Mouse (Mus musculus): ENCODE results near the gene Nip7. TPM values are rescaled to one million over a fixed set of nuclear protein-coding genes. Genes with fewer than 3 reads are reported as not detected.

Gene Nip7
- polyA plus RNA-seq (2014; fragmentation: Nextera tagmentation; extraction: Ambion mirVana), result 113 and 114 TPM in 2 replicates

DNA sequence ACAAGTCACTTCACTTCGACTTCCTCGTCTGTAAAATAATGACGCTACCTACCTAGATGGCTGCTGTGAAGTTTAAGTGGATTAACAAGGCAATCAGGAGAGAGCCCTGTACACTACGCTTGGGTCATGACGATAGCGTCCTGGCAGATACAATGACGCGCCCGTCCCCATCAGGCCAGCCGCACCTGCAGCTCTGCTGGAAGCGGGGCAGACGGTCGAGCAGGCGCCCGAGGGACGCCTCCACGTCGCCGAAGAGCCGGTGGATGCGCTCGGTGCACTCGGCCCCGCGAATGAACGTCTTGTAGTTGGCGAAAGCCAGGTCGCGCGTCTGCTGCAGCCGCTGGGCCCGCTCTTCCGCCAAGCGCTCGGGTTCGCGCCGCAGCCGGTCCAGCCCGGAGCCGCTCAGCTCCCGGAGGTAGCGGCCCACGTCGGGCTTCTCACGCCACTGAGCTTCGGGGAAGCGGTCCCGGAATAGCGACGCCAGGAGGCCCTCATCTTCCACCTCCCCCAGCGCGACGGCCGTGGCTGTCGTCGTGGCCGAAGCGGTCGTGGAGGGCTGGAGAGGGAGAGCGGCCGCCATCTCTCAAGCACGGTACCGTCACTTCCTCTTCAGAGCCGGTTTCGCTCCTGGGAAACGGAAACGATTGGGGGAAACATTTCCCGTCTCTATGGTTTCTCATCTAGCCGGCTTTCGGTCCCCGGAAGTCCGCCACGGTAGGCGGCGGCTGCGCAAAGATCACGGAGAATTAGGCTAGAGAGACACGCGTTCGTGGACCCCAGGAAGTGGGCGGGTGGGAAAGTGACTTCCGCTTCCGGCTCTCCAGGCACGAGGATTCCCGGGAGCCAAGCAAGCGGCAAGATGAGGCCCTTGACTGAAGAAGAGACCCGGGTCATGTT lies at the start of gene Nip7, which contains the start of gene Cog8:
TSS of gene Nip7 (plus strand) at position 802 of the 897 bp plus-strand sequence.
TSS of gene Cog8 (minus strand) at position 614 of the 897 bp plus-strand sequence.
- peak within 1 kb of the TSS; percentile 99 for H3K4me3 ChIP-seq (ENCODE audit: low read depth, low read length)
- peaks cover 6% of the 10 kb centered on the region for H3K36me3 ChIP-seq (replicated peaks; ENCODE audit: control insufficient read depth, insufficient read depth, low read depth, low read length)
- H3K9me3 ChIP-seq (replicated peaks; ENCODE audit: control insufficient read depth, low read length), result no peaks in the 10 kb centered on the region
- WGBS, result under 1% methylated on average over 88 of the region's 88 CpGs
- H3K4me2 ChIP-seq (ENCODE audit: low read depth, low read length), result peak within 1 kb of the TSS; percentile 83
- DNase-seq (ENCODE audit: low spot score) (peak; percentile 99), ATAC-seq (replicated peaks; ENCODE audit: insufficient number of reproducible peaks, low FRiP score, low TSS enrichment, low read depth) (peak; percentile 88)
- H3K9ac ChIP-seq (replicated peaks; ENCODE audit: low read length), result peak within 1 kb of the TSS; percentile 88
- no peaks in the 10 kb centered on the region; the same call in 1 of the 2 replicates for H3K4me1 ChIP-seq (ENCODE audit: control insufficient read depth, insufficient read depth, low read length)
- H3K27me3 ChIP-seq (ENCODE audit: control insufficient read depth, insufficient read depth, low read length), result no peaks in the 10 kb centered on the region
- H3K27ac ChIP-seq (replicated peaks; ENCODE audit: low read depth, low read length), result peak within 1 kb of the TSS; percentile 62

DNA sequence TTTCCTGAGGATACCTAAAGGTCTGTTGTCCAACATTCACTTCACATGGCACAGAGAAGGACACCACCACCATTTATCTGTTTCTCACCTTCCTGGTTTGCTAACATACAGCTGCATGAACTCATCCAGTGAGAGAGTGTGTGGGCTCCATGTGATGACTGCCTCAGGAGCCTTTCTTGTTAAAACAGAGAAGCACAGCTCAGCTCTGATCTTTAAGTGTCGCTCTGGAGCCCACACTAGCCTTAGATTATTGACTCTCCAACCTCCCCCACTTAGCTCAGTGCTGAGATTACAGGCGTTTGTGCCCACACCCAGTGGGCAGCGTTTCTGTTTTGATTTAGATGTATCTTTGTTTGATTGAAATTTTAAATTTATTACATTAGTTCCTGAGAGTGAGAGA lies 48.9 kb upstream of the Nip7 start:
- no peaks in the 10 kb centered on the region for H3K4me1 ChIP-seq (ENCODE audit: control insufficient read depth, insufficient read depth, low read length)
- 88% methylated on average over 3 of the region's 3 CpGs for WGBS
- DNase-seq (ENCODE audit: low spot score) (no peak), ATAC-seq (replicated peaks; ENCODE audit: insufficient number of reproducible peaks, low FRiP score, low TSS enrichment, low read depth) (no peak)
- 0 out of 2 replicates have a peak, but pooled peaks cover 3% of the 10 kb centered on the region for H3K36me3 ChIP-seq (replicated peaks; ENCODE audit: control insufficient read depth, insufficient read depth, low read depth, low read length)
- no peaks in the 10 kb centered on the region for H3K27me3 ChIP-seq (ENCODE audit: control insufficient read depth, insufficient read depth, low read length)
- H3K4me2 ChIP-seq (ENCODE audit: low read depth, low read length), result no peak overlapping the region
- no peaks in the 10 kb centered on the region for H3K9me3 ChIP-seq (replicated peaks; ENCODE audit: control insufficient read depth, low read length)
- H3K27ac ChIP-seq (replicated peaks; ENCODE audit: low read depth, low read length), result no peak overlapping the region
- H3K9ac ChIP-seq (replicated peaks; ENCODE audit: low read length), result no peak overlapping the region
- H3K4me3 ChIP-seq (ENCODE audit: low read depth, low read length), result no peak overlapping the region

DNA sequence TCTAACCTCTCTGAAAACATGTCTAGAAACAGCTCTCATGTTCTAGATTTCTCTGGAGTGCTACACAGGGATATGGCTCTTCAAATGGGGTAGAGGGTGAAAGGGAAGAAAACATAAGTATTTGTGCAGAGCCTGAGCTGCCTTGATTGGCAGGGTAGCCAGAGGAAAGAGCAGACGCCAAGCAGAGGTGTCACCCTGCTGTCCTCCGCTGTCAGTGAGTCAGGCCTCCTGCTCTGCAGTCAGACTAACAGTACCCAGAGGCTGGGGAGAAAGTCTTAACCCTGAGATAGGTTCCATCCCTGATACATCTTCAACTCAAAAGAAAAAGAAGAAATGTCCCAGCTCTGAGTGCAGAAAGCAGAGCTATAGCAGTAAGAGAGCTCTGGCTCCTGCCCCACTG lies 44.0 kb upstream of the Nip7 start:
- no peaks in the 10 kb centered on the region for H3K9me3 ChIP-seq (replicated peaks; ENCODE audit: control insufficient read depth, low read length)
- no peak overlapping the region for H3K4me3 ChIP-seq (ENCODE audit: low read depth, low read length)
- H3K36me3 ChIP-seq (replicated peaks; ENCODE audit: control insufficient read depth, insufficient read depth, low read depth, low read length), result 0 out of 2 replicates have a peak, but pooled peaks cover 3% of the 10 kb centered on the region

GRCm38 (mm10) chr8:107014915-107015314 lies 41.8 kb upstream of the Nip7 start:
- no peak for ATAC-seq (replicated peaks; ENCODE audit: insufficient number of reproducible peaks, low FRiP score, low TSS enrichment, low read depth)
- 88% methylated on average over 1 of the region's 1 CpGs for WGBS
- DNase-seq (ENCODE audit: low spot score), result no peak
- Histone ChIP-seq H3K27ac (replicated peaks; ENCODE audit: low read depth, low read length) (no peak overlapping the region), H3K4me1 (ENCODE audit: control insufficient read depth, insufficient read depth, low read length) (no peaks in the 10 kb centered on the region), H3K36me3 (replicated peaks; ENCODE audit: control insufficient read depth, insufficient read depth, low read depth, low read length) (0 out of 2 replicates have a peak, but pooled peaks cover 3% of the 10 kb centered on the region), H3K4me3 (ENCODE audit: low read depth, low read length) (no peak overlapping the region), H3K9me3 (replicated peaks; ENCODE audit: control insufficient read depth, low read length) (no peaks in the 10 kb centered on the region), H3K27me3 (ENCODE audit: control insufficient read depth, insufficient read depth, low read length) (no peaks in the 10 kb centered on the region), H3K9ac (replicated peaks; ENCODE audit: low read length) (no peak overlapping the region), H3K4me2 (ENCODE audit: low read depth, low read length) (no peak overlapping the region)

More for the DNA sequence above, 44.0 kb upstream of the Nip7 start:
- no peak for DNase-seq (ENCODE audit: low spot score)
- Histone ChIP-seq H3K27me3 (ENCODE audit: control insufficient read depth, insufficient read depth, low read length) (no peaks in the 10 kb centered on the region), H3K9ac (replicated peaks; ENCODE audit: low read length) (no peak overlapping the region), H3K4me1 (ENCODE audit: control insufficient read depth, insufficient read depth, low read length) (no peaks in the 10 kb centered on the region), H3K27ac (replicated peaks; ENCODE audit: low read depth, low read length) (no peak overlapping the region), H3K4me2 (ENCODE audit: low read depth, low read length) (no peak overlapping the region)
- 84% methylated on average over 2 of the region's 2 CpGs for WGBS
- no peak for ATAC-seq (replicated peaks; ENCODE audit: insufficient number of reproducible peaks, low FRiP score, low TSS enrichment, low read depth)

DNA sequence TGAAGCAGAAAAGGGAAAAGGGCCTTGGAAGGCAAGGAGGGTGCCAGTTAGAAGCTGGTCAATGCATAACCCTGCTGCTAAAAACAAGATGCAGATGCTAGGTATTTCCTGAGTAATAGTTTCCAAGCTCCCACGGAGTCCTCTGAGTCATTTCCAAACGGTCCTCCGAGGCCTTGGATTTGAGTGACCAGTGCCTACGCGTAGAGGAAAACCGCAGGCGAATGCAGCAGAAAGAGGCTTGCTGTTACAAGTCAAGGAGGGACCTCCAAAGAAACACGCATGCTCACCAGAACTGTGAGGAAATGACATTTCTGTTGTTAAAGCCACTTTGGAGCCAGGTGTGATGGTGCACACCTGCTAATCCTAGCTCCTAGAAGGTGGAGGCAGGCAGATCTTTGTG lies 33.2 kb upstream of the Nip7 start:
- DNase-seq (ENCODE audit: low spot score) (no peak), ATAC-seq (replicated peaks; ENCODE audit: insufficient number of reproducible peaks, low FRiP score, low TSS enrichment, low read depth) (no peak)
- Histone ChIP-seq H3K4me2 (ENCODE audit: low read depth, low read length) (no peak overlapping the region), H3K4me3 (ENCODE audit: low read depth, low read length) (no peak overlapping the region), H3K9me3 (replicated peaks; ENCODE audit: control insufficient read depth, low read length) (no peaks in the 10 kb centered on the region), H3K27me3 (ENCODE audit: control insufficient read depth, insufficient read depth, low read length) (no peaks in the 10 kb centered on the region), H3K4me1 (ENCODE audit: control insufficient read depth, insufficient read depth, low read length) (no peaks in the 10 kb centered on the region), H3K36me3 (replicated peaks; ENCODE audit: control insufficient read depth, insufficient read depth, low read depth, low read length) (no peaks in the 10 kb centered on the region), H3K9ac (replicated peaks; ENCODE audit: low read length) (no peak overlapping the region), H3K27ac (replicated peaks; ENCODE audit: low read depth, low read length) (no peak overlapping the region)
- 90% methylated on average over 8 of the region's 8 CpGs for WGBS

DNA sequence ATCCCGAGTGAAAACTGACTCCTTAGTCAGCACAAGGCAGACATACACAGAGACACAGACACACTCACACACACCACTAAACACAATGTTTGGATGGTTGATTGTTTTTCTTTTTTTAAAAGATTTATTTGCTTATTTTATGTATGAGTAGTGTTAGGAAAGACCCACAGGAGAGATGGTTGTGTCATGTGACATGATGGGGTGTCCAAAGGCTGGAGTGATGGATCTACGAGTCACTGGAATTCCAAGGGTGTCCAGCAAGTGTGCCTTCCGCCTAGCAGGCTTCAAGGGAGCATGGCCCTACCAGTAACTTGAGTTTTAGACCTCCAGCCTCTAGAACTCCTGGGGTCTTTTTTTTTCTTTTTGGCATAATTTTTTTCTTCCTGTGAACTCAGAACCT lies 27.4 kb upstream of the Nip7 start:
- Histone ChIP-seq H3K4me3 (ENCODE audit: low read depth, low read length) (no peak overlapping the region), H3K4me1 (ENCODE audit: control insufficient read depth, insufficient read depth, low read length) (0 out of 2 replicates have a peak, but pooled peaks cover 2% of the 10 kb centered on the region), H3K9ac (replicated peaks; ENCODE audit: low read length) (no peak overlapping the region), H3K9me3 (replicated peaks; ENCODE audit: control insufficient read depth, low read length) (no peaks in the 10 kb centered on the region), H3K4me2 (ENCODE audit: low read depth, low read length) (no peak overlapping the region), H3K27ac (replicated peaks; ENCODE audit: low read depth, low read length) (no peak overlapping the region), H3K36me3 (replicated peaks; ENCODE audit: control insufficient read depth, insufficient read depth, low read depth, low read length) (no peaks in the 10 kb centered on the region), H3K27me3 (ENCODE audit: control insufficient read depth, insufficient read depth, low read length) (no peaks in the 10 kb centered on the region)
- DNase-seq (ENCODE audit: low spot score), result no peak
- 76% methylated on average over 3 of the region's 3 CpGs for WGBS
- ATAC-seq (replicated peaks; ENCODE audit: insufficient number of reproducible peaks, low FRiP score, low TSS enrichment, low read depth), result no peak

DNA sequence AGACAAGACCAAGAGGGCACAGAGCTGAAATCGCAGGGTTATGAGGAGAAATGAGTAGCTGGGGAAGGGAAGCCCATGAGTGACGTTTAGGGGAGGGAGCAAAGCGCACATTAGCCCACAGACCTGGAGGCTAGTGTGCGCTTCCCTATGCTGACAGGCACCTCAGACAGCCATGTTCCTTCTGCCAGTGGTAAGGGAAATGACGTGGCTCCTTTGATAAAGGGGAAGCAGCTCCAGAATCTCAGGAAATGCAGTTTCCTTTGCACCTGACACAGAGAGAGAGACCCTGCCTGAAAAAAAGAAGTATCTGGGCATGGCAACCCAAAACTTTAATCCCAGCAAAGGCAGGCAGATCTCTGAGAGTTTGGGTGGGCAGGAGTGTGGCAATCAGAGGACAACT lies 26.6 kb upstream of the Nip7 start:
- 69% methylated on average over 5 of the region's 5 CpGs for WGBS
- no peak overlapping the region for H3K4me2 ChIP-seq (ENCODE audit: low read depth, low read length)
- H3K27me3 ChIP-seq (ENCODE audit: control insufficient read depth, insufficient read depth, low read length), result no peaks in the 10 kb centered on the region
- no peak overlapping the region for H3K27ac ChIP-seq (replicated peaks; ENCODE audit: low read depth, low read length)
- DNase-seq (ENCODE audit: low spot score) (no peak), ATAC-seq (replicated peaks; ENCODE audit: insufficient number of reproducible peaks, low FRiP score, low TSS enrichment, low read depth) (no peak)
- H3K4me1 ChIP-seq (ENCODE audit: control insufficient read depth, insufficient read depth, low read length), result 0 out of 2 replicates have a peak, but pooled peaks cover 2% of the 10 kb centered on the region
- no peak overlapping the region for H3K9ac ChIP-seq (replicated peaks; ENCODE audit: low read length)
- H3K36me3 ChIP-seq (replicated peaks; ENCODE audit: control insufficient read depth, insufficient read depth, low read depth, low read length), result no peaks in the 10 kb centered on the region
- H3K4me3 ChIP-seq (ENCODE audit: low read depth, low read length), result no peak overlapping the region
- H3K9me3 ChIP-seq (replicated peaks; ENCODE audit: control insufficient read depth, low read length), result no peaks in the 10 kb centered on the region

Measured in embryonic facial prominence, embryonic 11.5 days (tissue).